Mouse (Mus musculus): ENCODE data around the gene Gm49358.

DNA sequence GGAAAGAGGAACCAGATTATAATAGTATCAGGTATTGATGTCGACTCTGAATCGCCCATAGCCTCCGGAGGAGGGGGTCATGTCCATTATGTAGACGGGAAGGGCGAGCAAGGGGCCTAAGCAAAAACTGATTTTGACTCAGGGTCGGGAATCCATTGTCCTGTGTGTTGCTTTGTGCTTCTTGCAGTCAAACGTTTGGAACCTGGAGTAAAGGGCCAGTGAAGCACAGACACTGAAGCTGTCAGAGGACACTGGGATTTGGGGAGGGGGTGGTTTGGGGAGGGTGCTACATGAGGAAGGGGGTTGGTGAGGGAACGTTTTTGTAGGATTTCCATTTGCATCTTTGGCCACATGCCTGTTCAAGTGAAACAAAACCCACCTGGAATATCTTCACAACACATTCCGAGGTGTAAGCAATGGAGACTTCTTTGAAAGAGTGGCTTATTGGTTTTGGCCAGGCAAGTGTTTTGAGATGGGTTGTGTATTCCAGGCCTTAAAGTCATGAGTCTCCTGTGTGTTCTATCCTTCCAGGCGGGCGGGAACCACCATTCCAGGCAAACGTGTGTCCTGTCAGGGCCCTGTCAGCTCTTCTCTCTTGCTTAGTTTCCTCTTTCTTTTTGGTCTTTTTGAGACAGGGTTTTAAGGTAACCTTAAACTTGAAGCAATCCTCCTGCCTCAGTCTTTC is 16.2 kb downstream of the Gm49358 start:
- TF ChIP-seq POLR2A (IDR thresholded peaks at IDR 0.05; ENCODE audit: low read depth, low read length) (no peak), CTCF (IDR thresholded peaks at IDR 0.05; ENCODE audit: extremely low read depth, insufficient read depth, insufficient read length, insufficient replicate concordance) (no peak)
